Mouse (Mus musculus) kidney, adult 11 months (tissue): ENCODE data around the gene Sumo1.

Source experiments
- DNase-seq: peaks from one replicate; pipeline ENCODE4 v3.0.0; 2022

Gene Sumo1

DNA sequence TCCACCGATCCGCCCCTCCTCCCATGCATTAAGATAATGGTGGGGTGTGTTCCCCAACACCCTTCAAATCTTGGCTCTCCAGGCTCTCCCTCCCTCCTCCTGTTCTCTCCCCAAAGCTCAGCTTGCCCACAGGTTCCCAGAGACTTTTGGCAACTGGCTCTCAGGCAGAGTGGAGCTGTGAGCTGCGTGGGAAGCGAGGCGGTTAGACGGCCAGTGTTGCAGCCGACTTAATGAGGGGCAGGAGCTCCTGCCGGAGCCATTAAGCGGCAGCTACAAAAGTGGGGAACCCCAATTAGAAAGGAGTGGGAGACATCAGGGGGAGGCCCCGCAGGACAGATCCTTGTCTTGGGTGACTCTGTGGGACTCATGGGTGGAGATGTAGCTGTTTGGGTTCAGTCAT, 78.3 kb downstream of the Sumo1 start:
- no peak for DNase-seq

DNA sequence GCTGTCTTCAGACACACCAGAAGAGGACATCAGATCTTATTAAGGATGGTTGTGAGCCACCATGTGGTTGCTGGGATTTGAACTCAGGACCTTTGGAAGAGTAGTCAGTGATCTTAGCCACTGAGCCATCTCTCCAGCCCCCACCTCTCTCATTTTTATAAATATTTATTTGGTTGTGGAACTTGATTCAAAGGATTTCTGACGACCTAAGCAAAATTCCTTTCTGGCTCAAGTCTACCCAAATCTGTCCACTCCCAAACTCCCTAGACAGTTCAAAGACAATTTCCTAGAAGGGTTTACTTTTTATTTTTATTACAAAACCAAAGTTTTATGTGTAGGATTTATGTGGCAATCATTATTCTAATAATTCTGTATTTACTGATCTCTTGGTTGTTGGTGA, 81.4 kb downstream of the Sumo1 start:
- DNase-seq, result no peak

DNA sequence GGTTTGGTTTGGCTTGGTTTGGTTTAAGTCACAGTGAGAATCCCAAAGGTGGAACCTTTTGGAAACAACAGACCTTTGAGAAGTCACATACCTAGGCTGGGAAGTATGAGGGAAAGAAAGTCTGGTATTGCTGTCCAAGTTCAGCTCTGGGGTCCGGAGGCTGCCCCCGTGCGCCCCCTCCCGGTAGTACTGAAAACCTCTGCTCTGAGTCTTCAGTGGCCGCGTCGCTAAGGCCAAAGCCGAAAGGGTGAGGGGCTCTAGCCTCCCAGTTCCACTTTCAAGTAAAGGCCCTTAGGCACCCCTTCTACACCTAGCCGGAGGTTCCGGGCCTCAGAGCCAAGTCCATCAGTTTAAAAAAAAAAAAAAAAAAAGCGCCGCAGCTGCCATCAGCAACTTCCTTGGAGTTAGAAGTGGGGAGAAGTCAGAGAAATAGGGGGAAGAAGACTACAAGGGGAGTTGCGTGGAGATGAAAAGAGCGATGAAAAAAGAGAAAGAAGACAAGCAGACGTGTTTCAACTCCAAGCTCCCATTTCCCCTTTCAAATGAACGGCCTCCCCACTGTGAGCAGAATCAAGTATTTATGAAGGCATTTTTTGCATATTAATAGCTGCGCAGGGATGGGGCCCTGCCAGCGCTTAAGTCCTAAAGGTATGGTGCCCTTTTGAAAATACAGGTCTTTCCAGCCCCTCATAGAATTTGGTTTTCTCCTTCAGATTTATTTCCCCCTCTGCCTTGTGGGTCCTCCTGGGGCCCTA, 85.8 kb downstream of the Sumo1 start:
- DNase-seq, result peak; percentile 22

DNA sequence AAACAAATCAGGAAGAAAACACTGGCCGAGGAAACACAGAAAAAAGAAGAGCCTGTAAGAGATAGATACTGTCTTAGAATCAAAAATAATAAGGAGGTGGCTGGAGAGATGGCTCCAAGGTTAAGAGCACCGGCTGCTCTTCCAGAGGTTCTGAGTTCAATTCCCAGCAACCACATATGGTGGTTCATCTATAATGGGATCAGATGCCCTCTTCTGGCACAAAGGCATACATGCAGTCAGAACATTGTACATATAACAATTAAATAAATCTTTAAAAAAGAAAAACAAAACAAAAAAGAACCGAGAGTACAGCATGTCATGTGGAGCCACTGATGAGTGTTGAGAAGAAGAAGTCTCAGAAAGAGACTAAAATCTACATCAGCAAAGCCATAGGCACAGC, 89.8 kb downstream of the Sumo1 start:
- DNase-seq, result no peak

DNA sequence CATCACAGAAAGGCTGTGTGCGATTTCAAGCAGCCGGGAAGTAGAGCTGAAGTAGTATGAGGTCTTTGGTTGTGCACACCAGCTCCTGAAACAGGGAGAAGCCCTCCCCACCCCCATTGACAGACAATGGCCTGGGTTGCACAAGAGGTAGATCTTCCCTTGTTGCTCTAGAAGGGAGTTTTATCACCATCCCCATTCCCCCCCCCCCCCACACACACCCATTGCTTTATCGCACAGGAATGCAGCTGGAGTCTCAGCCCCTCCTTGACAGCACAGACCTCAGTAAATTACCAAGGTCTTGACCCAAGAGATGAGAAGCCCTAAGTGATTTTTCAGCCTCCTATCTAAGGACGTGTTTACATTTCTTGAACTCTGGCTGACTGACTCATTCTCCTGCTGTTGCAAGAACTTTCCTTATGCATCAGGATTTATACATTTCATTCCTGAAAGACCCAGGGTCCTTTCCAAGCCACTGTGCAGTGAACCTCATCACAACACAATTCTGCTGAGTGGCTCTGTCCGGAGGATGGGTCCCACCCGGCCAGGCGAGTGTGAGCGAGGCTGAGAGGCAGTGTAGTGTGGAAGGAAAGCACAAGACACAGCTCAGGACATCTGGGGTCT, 90.4 kb downstream of the Sumo1 start:
- no peak for DNase-seq

DNA sequence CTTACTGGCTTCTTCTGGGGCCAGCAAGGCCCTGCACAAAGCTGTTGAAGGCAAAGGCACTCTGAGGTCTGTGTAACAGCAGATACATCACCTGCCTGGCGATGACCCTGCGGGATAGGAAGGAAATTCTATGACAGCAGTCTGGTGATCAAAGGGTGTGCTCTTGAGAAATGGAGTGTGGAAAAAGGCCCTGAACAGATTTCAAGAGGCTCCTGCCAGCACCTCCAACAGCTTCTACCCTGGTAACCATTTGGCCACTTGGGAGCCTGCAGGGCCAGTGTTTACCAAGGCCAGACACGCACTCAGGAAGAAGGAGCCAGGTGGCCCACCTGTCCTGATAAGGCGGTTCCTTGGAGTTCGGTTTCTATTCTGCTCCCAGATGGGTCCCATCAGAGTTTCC, 91.3 kb downstream of the Sumo1 start:
- no peak for DNase-seq

DNA sequence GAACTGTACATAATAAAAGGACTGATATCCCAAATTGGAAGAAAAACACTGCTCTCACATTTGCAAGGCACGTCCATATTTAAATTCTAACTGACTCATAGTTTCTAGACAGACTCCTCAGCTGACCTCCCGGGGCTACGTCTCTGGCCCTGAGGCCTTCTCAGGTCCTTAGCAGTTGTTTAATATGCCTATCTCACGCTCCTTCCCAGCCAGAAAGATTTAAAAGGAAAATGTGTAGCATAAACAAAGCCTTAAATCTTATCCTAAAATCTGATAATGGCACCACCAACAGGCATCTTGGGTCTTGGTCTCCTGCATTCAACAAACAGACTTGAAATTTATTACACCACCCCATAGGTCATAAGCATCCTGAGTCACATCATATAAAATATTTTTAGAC, 91.9 kb downstream of the Sumo1 start:
- no peak for DNase-seq

DNA sequence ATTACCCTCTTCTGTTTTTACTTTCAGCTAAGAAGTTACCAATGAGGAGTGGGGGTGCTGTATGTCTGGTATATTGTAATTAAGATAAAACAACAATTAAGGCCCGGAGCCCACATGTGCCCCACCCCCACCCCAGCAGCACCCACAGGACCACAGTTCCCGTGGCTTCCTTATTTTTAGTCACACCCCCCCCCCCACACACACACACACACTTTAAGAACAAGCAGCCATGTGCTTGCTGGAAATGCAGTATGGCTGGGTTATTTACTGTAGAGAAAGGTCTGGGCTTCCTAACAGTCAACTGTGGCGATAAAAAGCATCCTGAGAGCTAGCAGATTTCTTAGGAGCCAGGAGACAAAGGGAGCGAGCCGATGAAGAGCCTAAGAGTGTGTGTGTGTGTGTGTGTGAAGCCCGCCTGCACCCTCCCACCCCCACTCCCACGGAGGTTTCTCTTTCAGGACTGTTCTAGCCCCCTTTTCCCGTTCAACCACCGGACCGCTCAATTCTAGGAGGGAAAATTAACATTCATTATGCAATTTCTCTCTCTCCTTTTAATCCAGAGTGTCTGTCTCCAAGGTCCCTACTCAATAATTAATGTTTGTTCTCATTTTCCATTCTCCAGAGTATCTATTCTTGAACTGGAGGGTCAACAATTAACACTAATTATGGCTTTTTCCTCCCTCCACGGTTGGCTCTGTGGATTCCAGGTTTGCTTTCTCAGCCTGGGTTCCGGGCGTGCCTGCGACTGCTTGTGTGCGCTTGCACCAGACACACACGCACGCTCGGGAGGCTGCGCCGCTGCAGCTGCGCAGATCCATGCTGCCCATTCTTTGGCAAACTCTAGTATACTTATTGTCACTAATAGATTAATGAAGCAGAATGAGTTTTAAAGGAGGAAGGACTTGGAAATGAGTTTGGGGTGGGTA, 96.1 kb downstream of the Sumo1 start:
- no peak for DNase-seq

DNA sequence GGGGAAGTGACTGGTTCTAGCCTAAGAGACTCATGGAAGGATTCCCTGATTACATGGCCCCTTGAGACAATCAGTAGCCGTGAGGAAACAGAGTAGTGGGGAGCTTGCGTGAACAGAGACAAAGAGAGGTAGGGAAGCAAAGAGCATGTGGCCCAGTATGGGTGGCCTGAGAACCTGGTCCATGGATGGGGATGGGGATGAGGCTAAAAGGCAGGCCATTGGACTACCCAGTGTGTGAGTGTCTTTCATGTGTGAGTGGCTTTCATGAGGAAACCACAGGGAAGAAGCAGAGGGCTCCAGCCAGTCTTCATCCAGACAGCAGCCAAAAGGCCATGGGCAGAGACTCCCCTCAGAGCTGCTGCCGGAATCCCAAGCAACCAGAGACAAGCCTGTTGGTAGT, 96.8 kb downstream of the Sumo1 start:
- DNase-seq, result no peak

DNA sequence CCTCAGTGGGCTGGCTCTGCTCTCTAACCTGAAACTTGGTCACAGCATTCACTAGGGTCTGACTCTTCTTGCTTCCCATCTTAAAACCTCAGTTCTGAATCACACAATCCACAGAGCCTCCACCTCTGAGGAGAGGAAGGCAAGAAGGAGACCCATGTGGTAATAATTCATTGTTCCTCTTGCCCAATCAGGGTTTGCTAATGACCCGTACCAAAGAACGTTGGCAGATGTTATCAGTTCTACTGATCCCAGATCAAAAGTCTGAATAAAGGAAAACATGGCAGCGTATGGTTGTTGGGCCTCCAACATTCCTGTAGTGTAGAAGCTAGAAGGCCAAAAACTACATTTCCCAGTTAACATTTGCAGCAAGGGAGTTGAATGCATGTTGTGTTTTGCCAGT, 99.1 kb downstream of the Sumo1 start:
- no peak for DNase-seq

DNA sequence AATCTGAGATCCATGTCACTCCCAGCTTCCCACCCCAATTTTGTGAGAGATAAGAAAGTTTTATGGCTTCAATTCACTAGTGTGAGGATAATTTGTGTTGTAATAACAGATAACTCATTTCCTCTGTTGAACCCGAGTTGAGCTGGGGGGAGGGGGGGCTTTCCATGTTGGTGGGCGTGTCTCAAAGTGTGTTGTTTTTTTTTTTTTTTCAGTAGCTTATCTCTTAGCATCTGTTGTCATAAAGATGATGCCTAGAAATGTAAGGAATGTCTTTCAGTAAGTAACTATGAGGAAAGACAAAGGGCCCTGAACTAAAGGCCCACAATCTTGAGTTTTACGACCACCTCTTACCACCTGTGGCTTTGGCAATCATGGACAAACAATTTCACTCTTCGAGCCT, 99.9 kb downstream of the Sumo1 start:
- no peak for DNase-seq

DNA sequence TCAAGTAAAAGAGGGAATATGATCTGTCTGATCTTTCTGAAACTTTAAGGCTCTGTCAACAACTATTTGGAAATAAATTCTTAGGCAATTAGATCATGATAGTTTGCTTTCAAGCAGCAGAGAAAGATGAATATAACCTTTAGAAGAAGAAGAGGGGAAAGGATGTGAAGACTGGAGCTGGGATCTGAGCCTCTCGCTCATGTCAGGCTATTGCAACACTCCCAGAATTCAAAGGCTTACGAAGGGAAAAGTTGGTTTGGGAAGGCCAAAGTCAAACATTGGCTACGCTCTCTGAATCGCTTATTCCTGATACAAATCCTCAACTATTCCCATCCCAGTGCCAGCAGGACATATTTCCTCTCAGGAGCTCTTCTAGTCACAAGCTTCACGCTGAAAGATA, 101.3 kb downstream of the Sumo1 start:
- DNase-seq, result no peak

DNA sequence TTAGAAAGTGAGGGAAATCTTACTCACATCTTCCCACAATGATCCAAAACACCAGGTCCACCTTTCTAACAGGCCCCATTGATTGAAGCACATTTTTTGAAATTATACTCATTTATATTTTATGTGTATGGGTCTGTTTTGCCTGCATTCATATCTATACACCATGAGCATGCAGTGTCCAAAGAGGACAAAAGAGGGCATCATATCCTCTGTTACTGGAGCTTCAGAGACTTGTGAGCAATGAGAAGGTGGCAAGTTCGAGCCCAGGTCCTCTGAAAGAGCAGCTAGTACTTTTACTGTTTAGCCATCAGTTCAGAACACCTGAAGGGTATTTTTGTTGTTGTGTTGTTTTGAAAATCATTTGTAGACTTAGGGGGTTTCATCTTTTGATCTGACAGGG, 102.4 kb downstream of the Sumo1 start:
- DNase-seq, result no peak

DNA sequence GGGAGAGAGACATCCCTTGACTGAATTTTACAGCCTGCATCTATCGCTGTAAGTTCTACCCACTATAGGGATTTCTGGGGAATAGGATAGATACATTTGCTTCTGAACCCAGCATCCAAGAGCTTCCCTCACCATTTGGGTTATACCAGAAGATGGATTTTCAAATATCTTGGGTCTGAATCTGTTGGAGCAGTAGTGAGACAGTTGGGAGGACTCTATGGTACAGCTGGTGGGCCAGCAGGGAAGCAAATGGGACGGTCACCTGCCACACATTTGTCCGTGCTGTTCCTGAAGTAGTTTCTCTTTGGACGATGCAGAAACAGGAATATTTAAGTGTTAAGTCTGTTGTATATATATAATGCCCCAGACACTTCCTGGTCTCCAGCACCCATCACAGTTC, 103.1 kb downstream of the Sumo1 start:
- DNase-seq, result no peak

DNA sequence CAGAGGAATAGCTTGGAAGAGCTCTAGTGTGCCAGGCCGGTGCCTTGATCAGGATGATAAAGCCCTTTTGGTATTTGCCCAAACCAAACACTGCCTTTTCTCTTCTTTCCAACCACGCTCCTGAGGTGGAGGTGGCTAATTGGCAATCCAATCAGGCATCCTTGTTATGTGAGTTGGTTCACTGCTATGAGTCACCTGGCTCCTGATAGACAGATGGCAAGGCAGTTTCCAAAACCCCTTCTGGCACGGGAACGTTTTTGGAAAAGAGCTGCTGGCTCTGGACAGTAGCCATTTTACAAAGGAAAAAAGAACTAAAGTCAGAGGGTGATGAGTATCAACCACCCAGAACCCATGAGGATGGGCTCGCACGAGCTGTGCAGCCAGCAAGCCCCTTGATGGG, 103.7 kb downstream of the Sumo1 start:
- DNase-seq, result no peak

DNA sequence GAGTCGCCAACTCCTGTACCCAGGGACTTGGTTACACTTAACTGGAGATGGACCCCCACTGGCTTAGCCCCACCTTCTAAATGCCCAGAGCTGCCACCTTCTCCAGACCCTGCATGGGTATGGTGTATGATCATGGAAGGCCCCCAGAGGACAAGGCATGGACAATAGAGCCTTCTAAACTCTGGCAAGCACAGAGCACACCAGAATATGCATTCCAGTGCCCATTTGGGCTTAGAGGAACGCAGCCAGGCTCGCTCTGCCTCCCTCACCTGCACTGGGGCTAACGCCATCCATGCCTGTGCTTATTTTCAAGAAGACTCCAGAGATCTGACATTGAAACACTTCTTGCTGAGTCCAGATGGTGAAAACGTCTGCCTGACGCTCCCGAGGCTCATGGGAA, 104.4 kb downstream of the Sumo1 start:
- DNase-seq, result no peak

DNA sequence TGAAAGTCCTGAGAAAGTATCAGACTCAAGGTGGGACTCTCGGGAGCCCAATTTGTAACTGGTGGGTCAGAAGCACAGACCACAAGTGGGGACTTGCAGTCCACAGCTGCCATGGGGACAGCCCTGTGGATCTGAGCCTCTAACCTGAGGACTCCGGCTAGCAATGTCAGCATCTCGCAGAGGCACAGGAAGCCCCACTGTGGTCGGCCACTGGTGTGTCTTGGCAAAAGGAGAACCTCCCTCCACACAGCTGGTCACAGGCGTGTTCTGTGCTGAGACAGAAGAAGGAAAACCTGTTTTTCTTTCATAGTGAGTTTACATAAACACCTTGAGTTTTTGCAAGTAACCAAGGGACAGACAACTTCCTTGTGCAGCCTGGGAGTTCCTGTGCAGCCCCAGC, 104.8 kb downstream of the Sumo1 start:
- no peak for DNase-seq

DNA sequence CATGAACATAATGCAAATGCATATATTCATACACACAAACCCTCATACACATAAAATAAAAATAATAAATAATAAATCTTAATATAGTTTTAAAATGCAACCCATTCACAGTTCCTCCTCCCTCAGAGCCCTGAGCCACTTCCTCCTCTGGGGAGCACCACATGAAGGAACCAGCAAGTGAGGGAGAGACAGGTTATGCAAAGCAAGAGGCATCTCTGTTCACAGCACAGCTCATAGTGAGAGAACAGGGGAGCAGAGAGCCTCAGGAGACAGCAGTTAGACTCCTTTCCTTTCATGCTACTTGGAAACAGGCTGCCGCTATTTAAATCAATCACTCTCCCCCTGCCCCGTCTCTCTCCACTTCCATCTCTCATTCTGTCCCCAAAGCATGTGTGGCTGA, 107.1 kb downstream of the Sumo1 start:
- DNase-seq, result no peak

DNA sequence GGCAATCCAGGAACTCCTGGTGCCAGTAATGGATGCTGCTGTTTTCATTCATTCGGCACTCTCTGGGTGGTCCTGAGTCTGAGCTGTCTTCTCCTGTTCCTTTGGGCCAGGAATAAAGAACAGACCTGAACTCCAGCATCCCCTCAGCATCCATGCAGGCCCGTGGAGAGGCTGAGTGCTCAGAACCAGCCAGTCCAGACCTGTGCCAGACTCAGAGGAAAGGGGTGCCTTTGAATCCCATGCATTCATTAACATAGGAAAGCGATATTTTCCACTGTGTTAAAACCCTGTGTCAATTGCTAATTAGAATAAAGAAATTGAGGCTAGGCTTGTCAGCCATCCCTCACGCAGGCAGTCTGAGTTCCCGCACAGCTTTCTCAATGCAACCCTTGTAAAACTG, 116.9 kb downstream of the Sumo1 start:
- DNase-seq, result no peak

DNA sequence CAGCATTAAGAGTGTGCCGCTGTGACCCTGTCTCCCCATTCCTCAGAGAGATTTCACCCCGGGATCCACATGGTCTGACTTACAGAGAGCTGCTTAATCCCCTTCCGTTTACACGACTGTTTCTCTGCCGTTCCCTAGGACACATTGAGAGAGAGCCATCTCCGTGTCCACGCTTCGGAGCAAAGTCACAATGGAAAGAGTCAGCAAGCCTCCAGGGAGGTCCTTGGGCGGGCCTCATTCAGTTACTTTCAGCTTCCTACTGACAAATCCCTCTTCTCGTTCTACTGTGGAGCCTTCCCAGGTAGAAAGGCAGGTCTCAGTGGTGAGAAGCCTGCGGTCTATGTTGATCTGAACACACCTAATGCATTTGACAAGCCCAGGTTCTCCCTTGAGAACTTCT, 119.6 kb downstream of the Sumo1 start:
- DNase-seq, result no peak

DNA sequence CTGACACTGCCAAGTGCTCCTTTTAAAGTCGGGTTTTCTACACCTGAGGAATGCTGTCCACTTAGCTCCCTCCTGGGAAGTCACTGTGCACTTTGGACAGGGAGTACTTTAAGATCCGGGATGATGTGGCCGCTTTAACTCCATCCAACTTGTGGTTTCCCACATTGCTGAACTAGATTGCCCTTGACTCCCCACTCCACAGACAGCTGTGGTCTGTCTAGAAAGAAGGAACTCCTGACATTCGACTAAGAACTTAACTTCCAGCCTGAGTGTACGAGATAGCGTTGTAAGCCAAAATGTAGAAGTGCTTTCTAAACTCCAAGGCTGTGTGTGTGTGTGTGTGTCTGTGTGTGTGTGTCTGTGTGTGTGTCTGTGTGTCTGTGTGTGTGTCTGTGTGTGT, 120.4 kb downstream of the Sumo1 start:
- DNase-seq, result peak; percentile 8

DNA sequence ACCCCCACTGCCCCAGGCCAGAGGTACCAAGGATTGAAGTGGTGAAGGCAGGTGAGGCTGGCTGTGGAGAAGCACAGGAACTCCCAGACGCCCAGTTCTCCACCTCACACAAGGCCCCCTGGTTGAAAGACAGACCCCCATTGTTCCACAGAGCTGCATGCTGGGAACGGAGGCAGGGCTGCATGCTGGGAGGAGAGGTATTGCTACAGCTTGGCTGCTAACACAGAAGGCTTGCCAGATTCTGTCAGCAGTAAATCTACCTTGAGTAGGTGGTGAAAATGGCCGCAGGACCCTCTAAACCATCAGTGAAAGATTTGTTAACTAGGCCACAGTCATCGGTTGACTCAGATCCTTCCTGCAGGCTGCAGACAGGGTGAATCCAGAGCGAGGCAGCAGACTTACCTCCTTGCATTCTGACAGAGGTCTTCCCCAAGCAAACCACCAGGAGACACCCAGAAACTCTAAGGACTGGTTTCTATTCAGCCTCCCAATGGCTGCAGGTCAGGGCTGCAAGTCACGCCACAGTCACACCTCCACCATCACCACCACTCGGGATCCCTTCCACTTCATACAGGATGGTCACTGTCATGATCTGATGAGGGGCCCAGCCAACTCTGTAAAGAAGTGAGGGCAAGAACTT, 121.5 kb downstream of the Sumo1 start:
- DNase-seq, result no peak

DNA sequence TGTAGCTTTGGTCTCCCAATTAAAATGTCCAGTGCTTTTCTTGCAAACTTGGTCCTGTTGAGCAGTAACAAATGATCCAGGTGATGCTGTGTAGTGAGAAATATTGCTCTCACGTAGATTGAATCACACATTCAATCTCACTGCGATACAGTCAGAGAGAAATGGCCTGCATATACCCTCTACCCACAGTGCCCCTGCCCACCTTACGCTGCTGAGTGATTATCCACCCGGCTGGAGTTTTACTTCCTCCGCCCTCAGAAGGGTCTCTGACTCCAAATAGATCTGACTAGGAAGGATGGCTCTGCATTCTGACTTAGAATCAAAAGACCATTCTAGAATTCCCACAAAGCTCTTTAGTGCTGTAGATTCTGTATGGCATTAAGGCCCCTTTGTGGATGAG, 122.1 kb downstream of the Sumo1 start:
- no peak for DNase-seq

DNA sequence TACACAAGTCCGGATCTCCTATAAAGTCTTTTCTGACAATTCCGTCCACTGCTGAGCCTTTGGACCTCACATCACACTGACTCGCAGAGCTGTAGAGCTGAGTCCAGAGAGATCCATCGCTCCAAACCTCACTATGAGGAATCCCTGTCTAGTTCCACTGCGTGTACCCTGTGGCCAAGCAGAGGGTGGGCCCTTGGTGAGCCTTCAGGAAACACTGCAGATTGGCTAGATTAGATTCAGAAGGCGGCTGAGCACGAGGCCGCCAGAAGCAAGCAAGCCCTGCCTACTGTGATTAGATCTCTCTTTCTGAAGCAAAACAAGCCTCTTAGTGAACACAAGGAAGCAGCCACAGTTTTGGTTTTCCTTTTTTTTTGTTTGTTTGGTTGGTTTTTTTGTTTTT, 126.7 kb downstream of the Sumo1 start:
- peak; percentile 8 for DNase-seq
